Mouse (Mus musculus) CD8-positive naive resting alpha-beta T cell, adult 2 months (primary cell): Measurements from ENCODE around the gene Iffo2.

ENCODE experiments used
- DNase-seq, 2 experiments: peaks; one replicate each; pipeline ENCODE4 v3.0.0; 2022; ENCODE audit warnings: low read depth in 2 of 2, low spot score in 2 of 2

The Iffo2 gene

DNA sequence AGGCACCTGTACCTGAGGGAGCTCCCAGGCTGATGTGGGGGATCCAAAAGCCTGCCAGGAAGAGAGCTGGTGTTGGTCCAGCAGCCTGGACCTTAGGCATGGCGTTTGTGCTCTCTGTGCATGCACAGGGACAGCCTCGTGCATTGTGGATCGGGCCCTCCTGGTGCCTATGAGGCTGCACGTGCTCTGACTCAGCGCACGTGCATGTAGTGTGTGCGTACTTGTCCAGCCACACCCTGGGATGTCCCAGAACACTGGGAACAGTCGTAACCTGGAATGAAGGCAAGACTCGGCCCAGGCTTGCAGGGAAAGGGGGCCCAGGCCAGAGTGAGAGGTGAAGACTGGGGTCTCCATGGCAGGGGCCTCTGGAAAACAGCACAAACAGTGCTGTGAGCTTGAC, 107.5 kb downstream of the Iffo2 start:
- DNase-seq: no peak

DNA sequence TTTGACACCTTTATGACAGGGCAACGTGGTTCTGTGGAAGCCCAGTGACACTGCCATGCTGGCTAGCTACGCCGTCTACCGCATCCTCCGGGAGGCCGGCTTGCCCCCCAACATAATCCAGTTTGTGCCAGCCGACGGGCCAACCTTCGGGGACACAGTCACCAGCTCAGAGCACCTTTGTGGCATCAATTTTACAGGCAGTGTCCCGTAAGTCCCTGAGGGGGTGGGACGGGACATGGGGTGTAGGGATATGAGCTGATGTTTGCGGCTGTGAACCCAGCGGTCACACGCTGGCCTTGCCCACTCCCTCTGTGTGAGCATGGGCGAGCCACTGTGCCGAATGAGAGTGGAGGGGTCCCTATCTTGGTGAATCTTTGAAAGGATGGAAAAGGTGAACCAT, 108.0 kb downstream of the Iffo2 start:
- no peak for DNase-seq

DNA sequence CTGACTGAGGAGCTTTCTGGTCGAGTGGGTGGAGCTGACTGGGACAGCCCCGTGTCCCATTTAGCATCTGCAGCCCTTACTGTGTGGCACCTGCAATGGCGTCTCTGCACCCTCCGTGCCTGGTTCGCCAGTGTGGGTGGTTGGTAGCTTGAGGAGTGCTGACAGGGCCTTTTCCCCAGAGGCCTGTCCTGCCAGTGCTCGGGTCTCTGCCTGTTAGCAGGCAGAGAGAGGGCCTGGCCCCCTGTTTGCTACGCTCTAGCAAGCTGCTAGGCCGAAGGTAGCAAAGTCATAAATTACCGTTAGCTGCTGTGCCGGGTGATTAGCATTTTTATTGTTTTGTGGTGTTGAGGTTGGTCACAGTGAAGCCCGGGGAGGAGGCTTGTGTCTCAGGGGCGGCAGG, 109.5 kb downstream of the Iffo2 start:
- DNase-seq: no peak

DNA sequence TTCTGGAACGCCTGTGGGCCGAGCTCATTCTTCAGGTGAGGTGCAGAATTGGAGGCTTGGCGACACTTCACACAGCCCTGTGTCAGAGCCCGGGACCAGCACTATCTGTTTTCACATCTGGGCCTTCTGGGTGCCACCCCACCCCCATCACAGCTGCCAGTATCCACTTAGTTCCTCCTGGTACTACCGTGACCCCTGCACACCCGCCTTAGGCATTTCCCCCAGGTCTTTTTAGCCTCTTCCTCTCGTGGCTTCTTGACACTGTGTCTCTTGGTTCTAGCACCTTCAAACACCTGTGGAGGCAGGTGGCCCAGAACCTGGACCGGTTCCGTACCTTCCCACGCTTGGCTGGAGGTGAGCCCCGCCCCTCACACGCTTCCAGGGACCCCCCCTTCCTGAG, 110.0 kb downstream of the Iffo2 start:
- no peak for DNase-seq

DNA sequence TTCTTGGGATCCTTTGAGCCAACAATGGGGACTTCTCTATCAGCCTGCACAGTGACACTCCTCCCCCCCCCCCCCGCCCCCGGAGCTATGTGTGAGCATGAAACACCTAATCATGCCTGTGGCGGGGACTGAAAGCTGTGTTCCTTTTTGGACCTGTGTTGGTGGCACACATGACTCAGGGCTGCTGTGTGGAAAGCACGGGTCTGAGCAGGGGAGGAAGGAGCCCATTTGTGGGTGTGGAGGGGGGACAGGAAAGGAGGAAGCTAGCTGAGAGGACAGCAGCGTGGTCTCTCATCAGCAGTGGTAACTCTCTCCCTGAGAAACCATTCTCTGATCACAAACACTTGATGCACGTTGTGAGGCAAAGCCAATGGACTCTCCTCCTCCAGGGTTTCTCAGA, 110.4 kb downstream of the Iffo2 start:
- no peak for DNase-seq

DNA sequence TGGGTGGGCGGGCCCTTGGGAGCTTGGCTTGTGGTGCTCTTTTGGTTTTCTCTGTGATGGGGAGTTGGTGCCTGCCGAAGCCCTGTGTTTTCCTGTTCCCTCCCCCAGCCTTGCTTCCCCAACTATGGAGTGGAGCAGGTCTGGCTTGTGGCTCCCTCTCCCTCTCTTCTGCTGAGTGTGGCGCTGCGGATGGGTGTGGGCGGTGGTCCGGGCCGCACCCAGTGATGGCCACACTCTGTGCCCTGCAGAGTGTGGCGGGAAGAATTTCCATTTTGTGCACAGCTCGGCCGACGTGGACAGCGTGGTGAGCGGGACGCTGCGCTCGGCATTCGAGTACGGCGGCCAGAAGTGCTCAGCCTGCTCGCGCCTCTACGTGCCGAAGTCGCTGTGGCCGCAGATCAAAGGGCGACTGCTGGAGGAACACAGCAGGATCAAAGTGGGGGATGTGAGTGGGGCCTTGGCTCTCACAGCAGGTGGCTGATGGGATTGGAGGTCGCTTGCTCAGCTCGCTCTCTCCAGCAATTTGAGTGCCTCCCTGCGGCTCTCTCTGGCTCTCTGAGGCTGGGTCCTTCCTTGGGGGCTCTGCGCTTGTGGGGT, 111.6 kb downstream of the Iffo2 start:
- no peak for DNase-seq

DNA sequence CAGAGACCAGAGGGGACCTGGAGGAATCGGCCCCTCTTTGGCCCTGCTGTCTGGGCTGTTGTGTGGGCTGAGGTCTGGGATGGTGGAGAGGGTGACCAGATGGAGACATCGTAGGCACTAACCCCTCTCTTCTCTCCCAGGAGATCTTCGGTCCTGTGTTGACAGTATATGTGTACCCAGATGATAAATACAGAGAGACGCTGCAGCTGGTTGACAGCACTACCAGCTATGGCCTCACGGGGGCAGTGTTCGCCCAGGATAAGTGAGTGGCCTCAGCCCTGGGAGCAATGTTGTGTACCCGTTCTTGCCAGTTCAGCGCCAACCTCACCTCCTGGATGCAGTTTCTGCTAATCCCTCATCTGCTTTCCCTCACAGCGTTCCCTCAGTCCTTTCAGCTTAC, 113.6 kb downstream of the Iffo2 start:
- peak; percentile 51 to 62 for DNase-seq

DNA sequence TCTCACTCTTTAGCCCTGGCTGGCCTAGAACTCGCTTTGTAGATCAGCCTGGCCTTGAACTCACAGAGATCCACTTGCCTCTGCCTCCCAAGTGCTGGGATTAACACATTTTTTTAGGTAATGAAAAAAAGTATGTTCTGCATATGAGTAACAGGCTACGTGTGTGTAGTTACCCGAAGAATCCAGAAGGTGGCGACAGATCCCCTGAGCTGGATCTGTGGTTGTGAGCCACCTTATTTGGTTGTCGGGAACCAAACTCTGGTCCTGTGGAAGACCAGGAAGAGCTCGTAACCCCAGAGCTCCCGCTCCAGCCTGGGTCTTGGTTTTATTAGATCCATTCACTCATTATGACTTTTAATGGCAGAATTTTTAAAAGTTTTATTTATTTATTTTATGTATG, 116.6 kb downstream of the Iffo2 start:
- no peak for DNase-seq

DNA sequence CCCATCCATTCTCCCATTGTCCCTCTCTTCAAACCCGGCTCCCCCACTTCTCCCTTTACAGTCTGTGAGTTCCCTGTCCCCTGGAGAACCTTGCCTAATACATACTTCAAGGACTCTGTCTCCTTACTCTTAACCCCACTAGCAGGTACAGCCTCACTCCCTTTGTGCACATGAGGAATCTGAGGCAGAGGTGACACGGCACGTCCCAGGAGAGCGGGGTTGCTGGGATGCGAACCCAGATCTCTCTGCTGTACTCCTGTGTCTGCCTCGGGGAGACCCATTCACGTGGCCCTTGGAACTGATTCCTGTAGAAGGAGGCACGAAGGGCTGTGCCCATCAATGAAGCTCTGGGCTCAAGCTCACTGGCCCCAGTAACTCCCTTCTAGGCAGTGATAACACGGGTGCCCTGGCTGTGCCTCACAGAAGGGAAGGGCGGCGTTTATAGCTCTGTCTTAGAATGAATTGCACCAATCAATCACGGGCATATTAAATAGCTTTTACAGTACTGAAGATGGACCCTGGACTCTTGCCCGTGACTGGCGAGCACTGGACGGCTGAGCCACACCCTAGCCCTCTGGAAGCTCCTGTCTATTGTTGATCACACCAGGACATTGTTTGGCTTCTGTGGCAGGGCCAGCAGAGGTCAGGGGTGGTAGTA, 119.9 kb downstream of the Iffo2 start:
- DNase-seq: no peak

DNA sequence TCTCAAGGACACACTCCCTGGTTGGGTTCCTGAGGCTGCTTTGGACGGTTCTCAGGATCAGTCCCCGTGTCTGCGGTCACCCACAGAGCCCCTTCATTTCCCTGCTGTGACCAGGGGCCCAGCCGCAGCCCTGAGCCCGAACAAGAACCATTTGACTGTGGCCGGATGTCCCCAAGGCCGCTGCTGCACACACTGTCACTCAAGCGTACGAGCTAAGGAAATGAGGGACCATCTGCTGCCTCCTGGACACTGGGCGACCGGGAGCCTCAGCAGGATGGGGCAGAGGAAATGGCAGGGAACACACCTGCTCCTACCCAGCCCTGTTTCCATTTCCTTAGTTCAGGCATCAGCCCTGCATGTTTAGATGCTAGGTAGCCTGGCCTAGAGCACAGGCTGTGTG, 120.6 kb downstream of the Iffo2 start:
- DNase-seq: no peak

DNA sequence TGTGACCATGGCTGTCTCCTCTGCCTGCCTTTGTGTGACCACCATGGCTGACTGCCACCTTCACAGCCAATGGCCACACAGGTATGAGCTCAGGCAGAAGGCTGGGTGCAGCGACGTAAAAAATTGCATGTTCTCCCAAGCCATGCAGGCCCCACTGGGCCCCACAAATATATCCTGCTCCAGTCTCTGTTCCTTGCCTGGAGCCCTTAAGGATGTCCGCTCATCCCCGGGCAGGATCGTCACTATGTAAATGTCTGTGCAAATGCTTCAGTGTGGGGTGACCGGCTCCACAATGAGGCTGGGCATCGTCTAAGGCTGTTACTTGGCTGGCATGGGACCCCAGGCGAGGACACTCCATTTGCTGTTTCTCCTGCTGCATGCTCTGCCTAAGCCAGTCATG, 122.9 kb downstream of the Iffo2 start, which contains the start of gene Tas1r2:
TSS of gene Tas1r2 (plus strand) at position 301 of the 400 bp plus-strand sequence.
- no peak for DNase-seq

DNA sequence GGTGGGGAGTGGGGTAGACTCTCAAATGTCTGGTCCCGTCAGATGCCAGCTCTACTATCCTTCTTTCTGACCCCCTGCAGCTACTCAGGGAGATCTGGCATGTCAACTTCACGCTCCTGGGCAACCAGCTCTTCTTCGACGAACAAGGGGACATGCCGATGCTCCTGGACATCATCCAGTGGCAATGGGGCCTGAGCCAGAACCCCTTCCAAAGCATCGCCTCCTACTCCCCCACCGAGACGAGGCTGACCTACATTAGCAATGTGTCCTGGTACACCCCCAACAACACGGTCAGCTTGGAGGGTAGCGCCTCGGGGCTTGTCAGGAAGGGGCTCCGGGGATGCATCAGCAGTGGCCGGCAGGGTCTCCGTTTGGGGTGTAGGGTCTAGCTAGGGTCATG, 131.5 kb downstream of the Iffo2 start:
- DNase-seq: no peak

DNA sequence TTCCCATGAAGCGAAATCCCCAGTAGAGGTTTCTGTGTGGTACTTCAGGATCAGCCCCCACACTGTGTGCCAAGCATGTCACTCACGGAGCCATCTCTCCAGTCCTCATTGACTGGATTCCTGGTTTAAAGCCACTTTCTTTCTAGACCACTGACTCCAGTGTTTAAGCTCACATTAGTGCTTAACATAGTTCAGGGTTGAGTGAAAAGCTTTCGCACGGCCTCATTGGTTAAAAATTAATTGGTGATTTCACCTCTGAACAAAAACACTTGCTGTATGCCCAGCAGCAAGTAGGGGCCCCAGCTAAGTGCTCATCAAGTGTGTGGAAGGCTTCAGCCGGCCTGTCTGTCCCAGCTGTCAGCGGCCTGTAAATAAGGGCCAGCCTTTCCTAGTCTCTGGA, 137.3 kb downstream of the Iffo2 start:
- DNase-seq: no peak

DNA sequence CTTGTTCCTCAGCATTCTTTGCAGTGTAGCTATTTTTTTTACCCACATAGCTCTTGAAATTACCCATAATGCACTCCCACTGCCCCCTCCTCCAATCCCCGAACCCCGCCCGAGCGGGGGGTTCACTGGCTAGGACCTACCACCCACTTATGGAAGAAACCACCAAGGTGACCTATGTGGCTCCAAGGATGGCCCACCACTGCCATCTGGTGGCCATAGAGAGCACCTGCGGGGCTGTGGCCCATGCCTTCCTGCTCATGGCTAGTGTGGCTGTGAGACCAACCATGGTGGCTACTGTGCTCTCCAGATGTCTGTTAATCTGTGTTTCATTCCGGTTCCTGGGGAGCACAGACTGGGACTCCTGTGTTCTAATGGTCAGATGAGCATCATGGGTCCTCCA, 139.5 kb downstream of the Iffo2 start:
- peak; percentile 23 to 38 for DNase-seq
